Mouse (Mus musculus) CH12.LX (cell line): ENCODE measurements around the gene Mindy2.

Source experiments
- BHLHE40 ChIP-seq: IDR thresholded peaks from 2 replicates; pipeline ENCODE4 v1.6.1; 2011; ENCODE audit warnings: mild to moderate bottlenecking, low read depth, low read length, improper control_type of control experiment
- CTCF ChIP-seq, 2 experiments: IDR thresholded peaks in 1 of 2; conservative IDR thresholded peaks in 1 of 2; 2 replicates each; pipeline ENCODE4 v1.5.1; 2011 to 2012; ENCODE audit warnings: low read depth in 2 of 2, low read length in 2 of 2, improper control_type of control experiment in 1 of 2, inconsistent platforms in 1 of 2, mild to moderate bottlenecking in 1 of 2, moderate library complexity in 1 of 2
- EP300 ChIP-seq: IDR thresholded peaks from 2 replicates; pipeline ENCODE4 v1.6.1; 2011; ENCODE audit warnings: low read length, improper control_type of control experiment
- GABPA ChIP-seq: IDR thresholded peaks from 2 replicates; pipeline ENCODE4 v1.6.1; 2012; ENCODE audit warnings: low read depth, low read length, improper control_type of control experiment, inconsistent platforms; ENCODE audit not compliant: insufficient replicate concordance
- MAFK ChIP-seq: IDR thresholded peaks from 2 replicates; pipeline ENCODE4 v1.6.1; 2011; ENCODE audit warnings: low read length, improper control_type of control experiment; ENCODE audit not compliant: insufficient replicate concordance
- POLR2A ChIP-seq: IDR thresholded peaks from 2 replicates; pipeline ENCODE4 v1.6.1; 2011; ENCODE audit warnings: low read depth, mild to moderate bottlenecking, improper control_type of control experiment, low read length
- POLR2AphosphoS2 ChIP-seq: IDR thresholded peaks from 2 replicates; pipeline ENCODE4 v1.6.1; 2011; ENCODE audit warnings: low read depth, low read length, improper control_type of control experiment
- RAD21 ChIP-seq: IDR thresholded peaks from 2 replicates; pipeline ENCODE4 v1.6.1; 2011; ENCODE audit warnings: low read depth, mild to moderate bottlenecking, low read length, improper control_type of control experiment, moderate library complexity
- TCF12 ChIP-seq: IDR thresholded peaks from 2 replicates; pipeline ENCODE4 v1.6.1; 2014; ENCODE audit warnings: low read depth, mild to moderate bottlenecking, inconsistent platforms, low read length, improper control_type of control experiment
- USF1 ChIP-seq: IDR thresholded peaks from 2 replicates; pipeline ENCODE4 v1.6.1; 2014; ENCODE audit warnings: low read depth, mild to moderate bottlenecking, inconsistent platforms, low read length, improper control_type of control experiment
- USF2 ChIP-seq: conservative IDR thresholded peaks from 2 replicates; pipeline ENCODE4 v1.6.1; 2011; ENCODE audit warnings: low read depth, low read length, improper control_type of control experiment
- ZC3H11A ChIP-seq: IDR thresholded peaks from 2 replicates; pipeline ENCODE4 v1.6.1; 2012; ENCODE audit warnings: low read depth, mild to moderate bottlenecking, inconsistent platforms, low read length, improper control_type of control experiment

DNA sequence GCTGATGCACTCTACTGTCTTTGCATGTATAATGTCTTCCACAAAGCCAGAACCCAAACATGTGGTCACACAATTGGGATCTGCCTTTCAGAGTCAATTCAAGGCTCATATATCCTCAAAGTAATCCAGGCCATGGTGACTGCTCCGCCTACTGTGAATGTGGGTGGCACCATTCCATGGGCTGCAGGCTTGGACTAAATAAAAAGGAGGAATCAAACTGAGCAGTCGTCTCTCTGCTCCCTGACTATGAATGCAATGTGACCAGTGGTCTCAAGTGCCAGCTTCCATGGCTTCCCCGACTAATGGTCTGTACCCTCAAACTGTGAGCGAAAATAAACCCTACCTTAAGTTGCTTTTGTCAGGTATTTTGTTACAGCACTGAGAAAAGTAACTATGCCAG lies 2.5 kb downstream of the Mindy2 start:
- TF ChIP-seq CTCF (conservative IDR thresholded peaks at IDR 0.05 in 1 of 2, IDR thresholded peaks at IDR 0.05 in 1 of 2; ENCODE audit: low read depth in 2 of 2, low read length in 2 of 2) = no peak
- no peak for TF ChIP-seq EP300
- no peak for TF ChIP-seq GABPA
- TF ChIP-seq POLR2A = no peak
- no peak for TF ChIP-seq TCF12
- TF ChIP-seq USF1 = no peak
- no peak for TF ChIP-seq RAD21
- TF ChIP-seq POLR2AphosphoS2 = no peak
- TF ChIP-seq MAFK = no peak
- no peak for TF ChIP-seq ZC3H11A
- no peak for TF ChIP-seq BHLHE40
- no peak for TF ChIP-seq USF2
